Mouse (Mus musculus): ENCODE results near the gene 4931428F04Rik. TPM values are rescaled to one million over a fixed set of nuclear protein-coding genes. Genes with fewer than 3 reads are reported as not detected.

Gene 4931428F04Rik
- total RNA-seq, 1 experiment: 4.2 TPM

- TF ChIP-seq ZC3H11A (IDR thresholded peaks at IDR 0.05; ENCODE audit: borderline replicate concordance, low read depth, low read length): no peak
- no peak for TF ChIP-seq ZNF384 (IDR thresholded peaks at IDR 0.05; ENCODE audit: low read depth, low read length)
- peak; percentile 62; the same call in 1 of the 2 replicates for TF ChIP-seq CHD2 (IDR thresholded peaks at IDR 0.05; ENCODE audit: low read depth, low read length)
- peak; percentile 53; the same call in 1 of the 2 replicates for TF ChIP-seq HCFC1 (IDR thresholded peaks at IDR 0.05; ENCODE audit: borderline replicate concordance, insufficient read depth, low read length)
- no peak for TF ChIP-seq MAFK (IDR thresholded peaks at IDR 0.05; ENCODE audit: insufficient read depth, low read depth, low read length)
- Histone ChIP-seq H3K4me3 (ENCODE audit: insufficient read depth in 1 of 2, low read depth in 1 of 2, low read length in 2 of 2, poor library complexity in 1 of 2, severe bottlenecking in 1 of 2) (peak overlapping the region; percentile 76 to 83), H3K9ac (ENCODE audit: insufficient read depth, low read depth, low read length, poor library complexity, severe bottlenecking) (peak overlapping the region; percentile 81), H3K9me3 (ENCODE audit: control insufficient read depth, insufficient read depth, low read depth, low read length) (no peaks in the 10 kb centered on the region), H3K27ac (ENCODE audit: insufficient read depth, low read depth, low read length, poor library complexity, severe bottlenecking) (peak overlapping the region; percentile 38; the same call in 1 of the 2 replicates), H3K36me3 (ENCODE audit: control insufficient read depth, insufficient read depth, low read length, poor library complexity, severe bottlenecking) (no peaks in the 10 kb centered on the region; the same call in 1 of the 2 replicates), H3K4me1 (ENCODE audit: control insufficient read depth in 2 of 2, insufficient read depth in 2 of 2, low read length in 2 of 2, poor library complexity in 1 of 2) (peaks cover 0 to 26% of the 10 kb centered on the region in 2 experiments; a peak in 2 of 4 replicates)
- peak; percentile 96 for DNase-seq (ENCODE audit: low read depth, low spot score)
- in situ Hi-C loops (cut with MboI; ENCODE audit: low sequenced_read_pairs in 2 of 2, unreplicated experiment in 2 of 2): no loop called here
Observed at GRCm38 (mm10) chr8:105288958-105289732, 519 bp downstream of the 4931428F04Rik start.

GRCm38 (mm10) chr8:105288231-105288630 is 1.4 kb downstream of the 4931428F04Rik start:
- no peak for TF ChIP-seq ZC3H11A (IDR thresholded peaks at IDR 0.05; ENCODE audit: borderline replicate concordance, low read depth, low read length)
- TF ChIP-seq MAFK (IDR thresholded peaks at IDR 0.05; ENCODE audit: insufficient read depth, low read depth, low read length): no peak
- TF ChIP-seq ZNF384 (IDR thresholded peaks at IDR 0.05; ENCODE audit: low read depth, low read length): no peak
- TF ChIP-seq CHD2 (IDR thresholded peaks at IDR 0.05; ENCODE audit: low read depth, low read length): no peak
- no peak for TF ChIP-seq HCFC1 (IDR thresholded peaks at IDR 0.05; ENCODE audit: borderline replicate concordance, insufficient read depth, low read length)
- in situ Hi-C loops (cut with MboI; ENCODE audit: low sequenced_read_pairs in 2 of 2, unreplicated experiment in 2 of 2): no loop called here
- no peak overlapping the region for H3K27ac ChIP-seq (ENCODE audit: insufficient read depth, low read depth, low read length, poor library complexity, severe bottlenecking)
- H3K9ac ChIP-seq (ENCODE audit: insufficient read depth, low read depth, low read length, poor library complexity, severe bottlenecking): no peak overlapping the region
- no peaks in the 10 kb centered on the region; the same call in 1 of the 2 replicates for H3K36me3 ChIP-seq (ENCODE audit: control insufficient read depth, insufficient read depth, low read length, poor library complexity, severe bottlenecking)
- no peak for DNase-seq (ENCODE audit: low read depth, low spot score)
- H3K9me3 ChIP-seq (ENCODE audit: control insufficient read depth, insufficient read depth, low read depth, low read length): no peaks in the 10 kb centered on the region
- H3K4me1 ChIP-seq (ENCODE audit: control insufficient read depth in 2 of 2, insufficient read depth in 2 of 2, low read length in 2 of 2, poor library complexity in 1 of 2): peaks cover 0 to 29% of the 10 kb centered on the region in 2 experiments; a peak in 2 of 4 replicates
- H3K4me3 ChIP-seq (ENCODE audit: insufficient read depth in 1 of 2, low read depth in 1 of 2, low read length in 2 of 2, poor library complexity in 1 of 2, severe bottlenecking in 1 of 2): no peak overlapping the region

- Histone ChIP-seq H3K9me3 (ENCODE audit: control insufficient read depth, insufficient read depth, low read depth, low read length) (no peaks in the 10 kb centered on the region), H3K4me1 (ENCODE audit: control insufficient read depth in 2 of 2, insufficient read depth in 2 of 2, low read length in 2 of 2, poor library complexity in 1 of 2) (peaks cover 0 to 25% of the 10 kb centered on the region in 2 experiments; a peak in 2 of 4 replicates), H3K4me3 (ENCODE audit: insufficient read depth in 1 of 2, low read depth in 1 of 2, low read length in 2 of 2, poor library complexity in 1 of 2, severe bottlenecking in 1 of 2) (no peak overlapping the region), H3K36me3 (ENCODE audit: control insufficient read depth, insufficient read depth, low read length, poor library complexity, severe bottlenecking) (no peaks in the 10 kb centered on the region; the same call in 1 of the 2 replicates), H3K27ac (ENCODE audit: insufficient read depth, low read depth, low read length, poor library complexity, severe bottlenecking) (no peak overlapping the region), H3K9ac (ENCODE audit: insufficient read depth, low read depth, low read length, poor library complexity, severe bottlenecking) (no peak overlapping the region)
- TF ChIP-seq ZC3H11A (IDR thresholded peaks at IDR 0.05; ENCODE audit: borderline replicate concordance, low read depth, low read length) (no peak), MAFK (IDR thresholded peaks at IDR 0.05; ENCODE audit: insufficient read depth, low read depth, low read length) (no peak), ZNF384 (IDR thresholded peaks at IDR 0.05; ENCODE audit: low read depth, low read length) (no peak), HCFC1 (IDR thresholded peaks at IDR 0.05; ENCODE audit: borderline replicate concordance, insufficient read depth, low read length) (no peak), CHD2 (IDR thresholded peaks at IDR 0.05; ENCODE audit: low read depth, low read length) (no peak)
- DNase-seq (ENCODE audit: low read depth, low spot score): no peak
- in situ Hi-C loops (cut with MboI; ENCODE audit: low sequenced_read_pairs in 2 of 2, unreplicated experiment in 2 of 2): no loop called here
Observed at GRCm38 (mm10) chr8:105286907-105287306, 2.8 kb downstream of the 4931428F04Rik start.

- no peaks in the 10 kb centered on the region; the same call in 1 of the 2 replicates for H3K36me3 ChIP-seq (ENCODE audit: control insufficient read depth, insufficient read depth, low read length, poor library complexity, severe bottlenecking)
- no peak overlapping the region for H3K9ac ChIP-seq (ENCODE audit: insufficient read depth, low read depth, low read length, poor library complexity, severe bottlenecking)
- DNase-seq (ENCODE audit: low read depth, low spot score): no peak
- TF ChIP-seq CHD2 (IDR thresholded peaks at IDR 0.05; ENCODE audit: low read depth, low read length) (no peak), ZC3H11A (IDR thresholded peaks at IDR 0.05; ENCODE audit: borderline replicate concordance, low read depth, low read length) (no peak), MAFK (IDR thresholded peaks at IDR 0.05; ENCODE audit: insufficient read depth, low read depth, low read length) (no peak), ZNF384 (IDR thresholded peaks at IDR 0.05; ENCODE audit: low read depth, low read length) (no peak), HCFC1 (IDR thresholded peaks at IDR 0.05; ENCODE audit: borderline replicate concordance, insufficient read depth, low read length) (no peak)
- H3K27ac ChIP-seq (ENCODE audit: insufficient read depth, low read depth, low read length, poor library complexity, severe bottlenecking): no peak overlapping the region
- H3K4me1 ChIP-seq (ENCODE audit: control insufficient read depth in 2 of 2, insufficient read depth in 2 of 2, low read length in 2 of 2, poor library complexity in 1 of 2): peaks cover 0 to 22% of the 10 kb centered on the region in 2 experiments; a peak in 2 of 4 replicates
- H3K4me3 ChIP-seq (ENCODE audit: insufficient read depth in 1 of 2, low read depth in 1 of 2, low read length in 2 of 2, poor library complexity in 1 of 2, severe bottlenecking in 1 of 2): no peak overlapping the region
- H3K9me3 ChIP-seq (ENCODE audit: control insufficient read depth, insufficient read depth, low read depth, low read length): no peaks in the 10 kb centered on the region
- in situ Hi-C loops (cut with MboI; ENCODE audit: low sequenced_read_pairs in 2 of 2, unreplicated experiment in 2 of 2): no loop called here
Observed at GRCm38 (mm10) chr8:105285514-105285913, 4.2 kb downstream of the 4931428F04Rik start.
